Mouse (Mus musculus): Measurements from ENCODE around the gene Obsl1.

The Obsl1 gene

DNA sequence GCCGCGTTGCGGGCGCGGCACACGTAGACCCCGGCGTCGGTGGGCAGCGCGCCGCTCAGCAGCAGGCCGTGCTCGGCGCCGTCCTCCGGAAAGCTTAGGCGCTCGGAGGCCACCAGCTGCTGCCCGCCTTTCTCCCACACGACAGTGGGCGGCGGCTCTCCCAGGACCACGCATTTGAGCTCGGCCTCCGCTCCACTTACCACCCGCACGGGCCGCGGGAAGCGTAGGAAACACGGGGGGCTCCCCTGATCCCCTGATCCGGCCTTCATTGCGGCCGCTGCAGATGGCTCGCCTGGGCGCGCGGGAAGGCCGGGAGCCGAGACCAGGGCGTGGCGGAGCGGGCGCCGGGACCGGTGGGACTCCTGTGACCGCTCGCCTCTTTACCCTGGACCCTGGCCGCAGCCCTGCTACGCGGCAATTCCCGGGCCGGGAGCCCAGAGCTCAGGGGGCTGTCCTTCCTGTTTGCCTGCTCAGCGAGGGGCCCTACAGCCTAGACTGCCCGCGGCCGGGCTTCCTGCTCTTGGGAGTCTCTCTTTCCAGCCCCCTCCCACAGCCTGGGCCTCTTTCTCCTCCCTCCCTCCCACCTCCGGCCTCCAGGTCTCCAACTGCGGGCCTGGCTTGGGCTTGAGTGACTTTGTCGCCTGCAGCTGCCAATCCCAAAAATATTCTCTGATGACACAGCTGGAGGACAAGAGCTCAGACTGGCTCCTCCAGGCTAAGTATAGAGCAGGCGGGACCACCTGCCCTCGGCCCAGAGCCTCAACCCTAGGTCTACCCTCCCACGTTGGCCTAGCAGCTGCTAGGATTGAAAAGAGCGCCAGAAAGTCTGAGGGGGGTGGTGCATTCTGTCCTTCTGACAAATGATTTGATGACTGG lies at the start of gene Obsl1:
Gene Obsl1, minus strand, starts transcription at position 497 of the 876 bp plus-strand sequence.
- DNase-seq (ENCODE audit: low spot score) = peak; percentile 95

DNA sequence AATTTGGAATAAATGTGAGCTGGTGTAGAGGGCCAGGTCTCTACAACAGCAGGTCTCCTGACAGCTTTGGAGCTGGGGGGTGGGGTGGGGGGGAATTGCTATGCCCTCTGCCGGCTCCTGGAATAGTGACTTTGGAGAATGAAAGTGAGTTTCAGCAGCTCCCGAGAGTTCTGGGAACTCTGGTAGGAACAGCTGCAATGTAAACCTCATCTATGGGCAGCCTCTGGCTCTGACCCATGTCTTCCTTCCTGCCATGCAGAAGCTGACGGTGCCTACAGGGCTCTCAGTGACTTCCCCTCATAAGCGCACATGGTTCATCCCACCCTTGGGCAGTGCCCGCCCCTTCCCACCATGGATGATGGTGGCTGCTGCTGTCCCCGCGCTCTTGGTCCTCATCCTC lies 49.4 kb upstream of the Obsl1 start:
- DNase-seq (ENCODE audit: low spot score) = no peak

DNA sequence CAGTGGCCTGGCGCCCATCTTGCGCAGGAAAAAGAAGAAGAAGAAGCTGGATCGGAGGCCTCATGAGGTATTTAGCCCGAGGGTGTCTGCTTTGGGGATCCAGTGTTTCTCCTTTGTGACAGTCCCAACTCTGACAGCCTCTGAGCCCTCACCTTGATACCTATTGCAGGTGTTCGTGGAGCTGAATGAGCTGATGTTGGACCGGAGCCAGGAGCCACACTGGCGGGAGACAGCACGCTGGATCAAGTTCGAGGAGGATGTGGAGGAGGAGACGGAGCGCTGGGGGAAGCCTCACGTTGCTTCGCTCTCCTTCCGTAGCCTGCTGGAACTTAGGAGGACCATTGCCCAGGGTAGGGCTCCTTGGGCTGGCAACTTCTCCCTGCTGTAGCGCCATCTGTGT lies 44.3 kb upstream of the Obsl1 start:
- DNase-seq (ENCODE audit: low spot score) = no peak

DNA sequence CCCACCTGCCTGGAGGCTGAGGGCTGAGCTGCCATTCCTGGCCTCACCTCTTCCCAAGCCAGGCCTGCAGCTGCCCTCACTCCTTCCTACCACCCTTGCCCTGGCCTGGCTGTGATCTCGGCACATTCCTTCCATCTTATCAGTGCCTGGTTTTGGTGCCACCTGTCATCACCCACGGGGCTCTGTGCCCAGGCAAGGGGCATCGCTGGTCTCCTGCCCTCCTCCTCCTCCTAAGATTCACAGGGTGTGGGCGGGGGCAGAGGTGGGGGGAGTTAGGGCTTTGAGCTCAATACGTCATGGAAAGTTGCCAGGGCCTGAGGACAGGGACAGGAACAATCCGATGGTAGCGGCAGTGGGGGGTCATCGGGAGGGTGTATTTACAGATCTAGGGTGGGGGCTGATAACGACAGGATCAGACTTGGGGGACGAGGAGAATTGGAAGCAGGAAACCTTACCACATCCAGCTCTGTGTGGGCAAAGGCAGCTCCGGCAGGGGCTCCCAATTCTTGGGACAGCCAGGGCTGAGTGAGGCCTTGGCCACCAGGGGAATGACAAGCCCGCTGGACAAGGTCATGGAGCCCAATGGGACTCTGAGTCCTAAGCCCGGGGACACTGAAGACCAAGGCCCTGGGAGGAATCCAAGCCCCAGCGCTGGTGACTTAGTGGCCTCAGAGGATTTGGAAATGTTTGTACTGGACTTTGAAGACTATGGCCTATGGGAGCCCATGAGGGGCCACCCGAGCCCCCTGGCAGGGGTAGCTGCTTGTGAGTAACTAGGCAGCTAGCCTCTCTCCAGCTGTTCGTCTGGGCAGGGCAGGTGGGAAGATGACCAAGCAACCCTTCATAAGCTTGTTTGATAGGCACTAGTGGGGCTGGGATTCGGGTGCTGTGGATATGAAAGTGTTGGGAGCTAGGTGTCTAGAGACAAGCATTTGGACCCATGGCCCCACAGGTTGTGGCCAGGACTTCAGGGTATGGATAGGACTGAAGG lies 43.3 kb upstream of the Obsl1 start:
- no peak for DNase-seq (ENCODE audit: low spot score)

DNA sequence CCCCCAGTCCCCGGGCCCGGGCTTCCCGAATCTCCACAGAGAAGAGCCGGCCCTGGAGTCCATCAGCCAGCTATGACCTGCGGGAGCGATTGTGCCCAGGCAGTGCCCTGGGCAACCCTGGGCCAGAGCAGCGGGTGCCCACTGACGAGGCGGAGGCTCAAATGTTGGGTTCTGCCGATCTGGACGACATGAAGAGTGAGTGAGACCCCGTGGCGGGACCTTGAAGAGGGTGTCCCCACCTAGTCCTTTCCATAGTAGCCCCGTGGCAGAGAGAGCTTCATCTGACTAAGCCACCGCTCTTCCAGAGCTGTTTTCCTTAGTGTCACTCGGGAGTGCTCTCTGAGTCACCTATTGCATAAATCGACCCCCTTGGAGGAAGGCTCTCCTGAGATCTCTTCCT lies 42.6 kb upstream of the Obsl1 start:
- DNase-seq (ENCODE audit: low spot score) = no peak

- no peak for DNase-seq (ENCODE audit: low spot score)
Measured at GRCm38 (mm10) chr1:75548083-75548482, 41.8 kb upstream of the Obsl1 start.

DNA sequence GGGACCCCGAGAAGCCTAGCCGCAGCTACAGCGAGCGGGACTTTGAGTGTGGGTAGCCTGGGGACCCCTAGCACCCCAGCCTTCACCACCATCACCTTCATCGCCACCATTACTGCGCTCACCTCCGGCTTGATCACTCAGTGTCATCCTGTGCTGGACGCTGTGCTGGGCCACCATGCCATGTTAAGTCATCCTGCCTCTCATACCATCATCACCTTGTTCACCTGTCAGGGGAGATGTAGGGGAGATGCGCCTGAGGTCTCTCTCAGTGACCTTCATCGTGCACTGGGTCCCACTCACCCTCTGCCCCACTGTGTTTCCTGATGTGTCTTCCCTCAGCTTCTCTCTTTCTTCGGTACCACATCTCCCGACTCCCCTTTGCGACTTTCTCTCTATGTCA lies 41.1 kb upstream of the Obsl1 start:
- DNase-seq (ENCODE audit: low spot score) = no peak

DNA sequence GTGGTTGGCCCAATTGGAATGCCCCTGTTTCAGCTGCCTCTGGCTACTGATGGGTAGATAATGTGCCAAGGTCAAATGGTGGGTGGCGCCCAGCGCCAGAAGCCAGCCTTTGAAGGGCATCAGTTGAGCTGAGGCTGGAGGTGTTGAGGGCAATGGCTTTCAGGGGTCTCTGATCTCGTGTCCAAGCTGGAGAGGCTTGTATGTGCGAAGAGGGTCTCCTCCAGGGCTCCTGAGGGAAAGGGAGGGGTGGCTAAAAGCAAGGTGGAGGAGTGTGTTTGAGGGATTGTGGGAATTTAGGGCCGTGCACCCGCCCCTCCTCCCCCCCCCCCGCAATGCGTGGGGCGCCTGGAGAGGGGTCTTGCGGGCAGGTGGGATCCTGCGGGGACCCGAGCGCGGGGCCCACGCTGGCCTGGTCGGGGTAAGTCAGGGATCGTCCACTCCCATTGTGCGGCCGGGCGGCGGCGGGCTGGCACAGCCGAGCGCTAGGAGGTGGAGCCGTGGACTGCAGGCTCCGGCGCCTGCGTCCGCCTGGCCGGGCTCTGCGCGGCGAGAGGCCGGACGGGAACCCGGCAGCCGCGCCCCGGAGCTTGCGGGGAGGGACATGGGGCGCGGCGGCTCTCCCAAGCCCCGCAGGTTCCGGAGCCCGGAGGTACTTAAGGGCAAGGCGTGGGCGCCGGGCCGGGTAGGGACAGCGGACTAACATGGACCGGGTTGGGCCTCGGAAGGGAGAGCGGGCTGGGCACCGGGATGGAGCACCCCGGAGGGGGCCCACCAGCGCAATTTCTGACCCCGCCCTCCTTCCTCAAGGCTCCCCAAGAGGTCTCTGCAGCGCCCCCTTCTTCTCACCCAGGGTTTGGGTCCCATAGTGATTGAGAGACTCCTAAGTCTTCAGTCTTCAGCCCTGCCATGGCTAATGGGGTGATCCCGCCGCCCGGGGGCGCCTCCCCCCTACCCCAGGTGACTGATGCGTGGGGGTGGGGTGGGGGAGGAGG lies 40.0 kb upstream of the Obsl1 start, which contains the start of gene Slc4a3:
Gene Slc4a3, plus strand, starts transcription at position 302 of the 992 bp plus-strand sequence.
- DNase-seq (ENCODE audit: low spot score) = peak; percentile 51

DNA sequence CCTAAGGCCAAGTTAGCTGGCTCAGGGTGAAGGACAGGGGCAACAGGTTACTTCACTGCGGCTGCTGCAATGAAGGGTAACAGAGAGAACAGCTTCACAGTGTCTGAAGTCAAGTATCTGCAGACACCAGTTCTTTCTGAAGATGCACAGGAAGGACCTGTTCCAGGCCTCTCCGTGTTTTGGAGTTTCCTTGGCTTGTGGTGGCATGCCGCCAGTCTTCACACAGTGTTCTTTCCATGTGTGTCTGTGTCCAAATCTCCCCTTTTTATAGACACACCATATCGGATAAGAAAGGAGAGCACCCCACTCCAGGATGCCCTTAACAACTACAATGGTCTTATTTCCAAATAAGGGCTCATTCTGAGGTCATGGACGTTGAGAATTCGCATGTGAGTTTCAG lies 38.1 kb upstream of the Obsl1 start:
- no peak for DNase-seq (ENCODE audit: low spot score)

- no peak for DNase-seq (ENCODE audit: low spot score)
Measured at GRCm38 (mm10) chr1:75541496-75541895, 35.2 kb upstream of the Obsl1 start.

GRCm38 (mm10) chr1:75538597-75539190 lies 32.4 kb upstream of the Obsl1 start:
- no peak for DNase-seq (ENCODE audit: low spot score)

DNA sequence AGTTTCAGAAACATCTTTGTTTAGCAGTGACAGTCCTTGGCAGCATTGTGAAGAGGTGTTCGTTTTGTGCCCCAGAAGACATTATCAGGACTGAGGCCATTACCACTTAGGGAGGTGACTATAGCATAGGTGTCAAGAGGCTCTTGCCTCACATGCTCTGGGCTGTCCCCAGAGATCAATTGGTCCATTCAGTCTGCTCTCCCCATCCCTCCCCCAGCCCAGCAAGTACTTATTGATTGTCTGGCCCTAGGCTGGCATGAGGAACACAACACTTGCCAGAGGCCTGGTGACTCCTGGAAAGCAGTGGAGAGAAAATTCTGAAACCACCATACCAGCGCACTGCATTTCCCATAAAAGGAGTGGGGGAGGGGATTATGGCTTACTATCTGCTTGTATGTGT lies 31.3 kb upstream of the Obsl1 start:
- DNase-seq (ENCODE audit: low spot score) = no peak

- DNase-seq (ENCODE audit: low spot score) = no peak
Measured at GRCm38 (mm10) chr1:75533325-75534252, 27.3 kb upstream of the Obsl1 start.

DNA sequence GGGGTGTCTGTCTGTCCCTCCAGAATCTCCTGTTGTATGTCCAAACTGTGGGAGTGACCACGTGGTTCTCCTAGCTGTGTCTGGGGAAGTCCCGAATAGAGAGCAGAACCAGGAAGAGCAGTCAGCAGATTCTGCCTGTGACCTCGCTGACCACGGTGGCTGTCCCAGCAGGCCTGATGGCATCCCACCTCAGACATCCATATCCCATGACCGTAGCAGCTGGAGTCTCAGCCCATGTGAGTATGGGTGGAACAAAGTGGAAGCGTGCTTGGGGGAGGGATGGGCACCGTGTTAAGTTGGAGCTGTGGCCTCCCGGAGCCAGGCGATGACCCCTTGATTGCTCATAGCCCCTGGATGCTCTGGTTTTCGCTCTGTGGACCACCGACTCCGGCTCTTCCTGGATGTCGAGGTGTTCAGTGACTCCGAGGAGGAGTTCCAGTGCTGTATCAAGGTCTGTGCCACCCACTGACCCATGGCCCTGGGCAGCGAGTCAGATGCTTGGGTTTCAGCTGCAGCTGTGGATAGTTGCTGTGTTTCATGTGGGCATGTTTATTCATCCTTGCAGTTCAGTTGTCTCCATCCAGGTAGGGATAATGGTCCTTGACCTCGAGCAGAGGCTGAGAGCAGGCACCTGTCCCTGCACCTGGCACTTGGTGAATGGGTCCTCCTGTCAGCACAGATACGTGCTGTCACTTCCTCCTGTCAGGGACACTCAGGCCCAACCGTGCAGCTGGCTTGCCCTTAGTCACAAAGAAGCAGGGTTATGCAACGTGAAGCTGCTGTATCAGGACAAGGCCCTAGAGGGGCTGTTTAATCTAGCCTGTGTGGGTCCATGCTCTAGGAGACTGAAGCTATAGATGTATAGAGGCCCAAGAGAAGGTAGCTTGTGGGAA lies 26.3 kb upstream of the Obsl1 start:
- DNase-seq (ENCODE audit: low spot score) = no peak

DNA sequence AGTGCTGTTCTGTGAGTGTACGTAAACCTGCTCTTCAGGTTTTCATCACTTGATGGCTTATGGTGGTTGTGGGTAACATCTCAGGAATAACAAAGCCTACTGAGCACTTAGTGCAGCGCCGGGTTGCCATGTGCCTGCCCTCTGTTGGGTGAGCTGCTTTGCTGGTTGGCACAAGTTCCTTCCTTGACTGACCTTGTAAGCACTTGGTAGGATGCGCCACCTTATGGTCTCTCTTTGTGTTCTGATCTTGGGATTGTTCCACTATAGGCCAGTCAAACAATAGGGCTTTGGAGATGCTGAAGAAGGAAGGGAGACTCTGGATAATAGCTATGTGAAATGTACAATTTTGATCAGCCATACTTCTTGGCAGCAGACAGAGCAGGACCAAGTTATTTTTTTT lies 24.3 kb upstream of the Obsl1 start:
- DNase-seq (ENCODE audit: low spot score) = no peak

DNA sequence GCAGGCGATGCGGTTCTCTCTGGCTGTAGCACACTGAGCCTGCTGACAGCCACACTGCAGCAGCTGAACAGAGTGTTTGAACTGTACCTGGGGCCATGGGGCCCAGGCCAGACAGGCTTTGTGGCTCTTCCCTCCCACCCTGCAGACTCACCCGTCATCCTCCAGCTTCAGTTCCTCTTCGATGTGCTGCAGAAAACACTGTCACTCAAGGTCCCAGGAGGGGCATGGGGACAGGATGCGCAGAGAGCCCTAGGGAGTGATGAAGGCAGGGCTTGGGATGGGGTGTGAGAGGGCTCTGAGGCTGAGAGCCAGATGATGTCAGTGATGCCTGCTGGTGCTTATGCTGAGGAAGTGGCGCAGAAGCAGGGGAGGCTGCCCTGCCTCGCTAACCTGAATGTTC lies 18.4 kb upstream of the Obsl1 start:
- DNase-seq (ENCODE audit: low spot score) = no peak

- peak; percentile 96 for DNase-seq (ENCODE audit: low spot score)
Measured at GRCm38 (mm10) chr1:75521321-75522031, 15.2 kb upstream of the Obsl1 start, which contains the start of gene Stk11ip. Gene Stk11ip, plus strand, starts transcription at chr1:75521529.

DNA sequence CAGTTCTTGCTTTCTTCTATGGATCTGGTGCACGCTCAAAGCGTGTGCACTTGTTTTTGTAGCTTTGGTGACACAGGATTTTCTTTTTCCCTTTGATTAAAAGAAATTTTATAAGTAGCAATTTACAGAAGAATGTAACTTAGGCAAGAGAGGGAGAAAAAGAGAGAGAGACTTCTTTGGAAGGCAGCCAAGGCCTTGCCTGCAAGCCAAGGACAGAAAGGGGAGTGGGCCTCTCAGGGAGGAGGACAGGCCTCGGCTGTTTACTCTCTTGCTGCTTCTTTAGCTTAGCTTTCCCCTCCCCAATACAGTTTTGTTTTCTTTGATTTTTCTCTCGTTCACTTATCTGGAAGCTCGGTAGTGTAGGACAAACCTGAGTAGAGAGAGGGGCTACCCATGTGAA lies 13.3 kb upstream of the Obsl1 start:
- DNase-seq (ENCODE audit: low spot score) = no peak

Data from yolk sac, embryonic 10.5 days (tissue).